Mouse (Mus musculus): ENCODE measurements around the gene Tmem214.

Tmem214 gene

GRCm38 (mm10) chr5:30914101-30914635 lies 46.4 kb downstream of the Tmem214 start:
- no peak for DNase-seq (ENCODE audit: low read depth in 2 of 2, low spot score in 2 of 2)

DNA sequence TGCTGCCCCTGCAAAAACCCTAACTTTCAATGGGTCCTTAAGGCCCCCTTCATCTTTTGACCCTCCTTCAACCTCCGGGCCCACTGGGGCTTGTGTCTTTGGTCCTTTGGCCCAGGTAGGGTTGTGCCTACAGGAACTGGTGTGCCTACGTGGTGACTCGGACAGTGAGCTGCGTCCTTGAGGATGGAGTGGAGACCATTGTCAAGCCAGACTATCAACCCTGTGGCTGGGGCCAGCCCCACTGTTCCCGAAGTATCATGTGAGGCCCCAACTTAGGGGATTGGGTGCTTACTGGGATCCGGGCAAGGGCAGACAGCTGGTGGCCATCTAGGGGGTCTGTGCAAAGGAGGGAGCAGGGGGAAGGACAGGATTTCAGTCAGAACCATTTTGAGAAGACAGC lies 47.0 kb downstream of the Tmem214 start:
- DNase-seq (ENCODE audit: low read depth in 2 of 2, low spot score in 2 of 2) = no peak

GRCm38 (mm10) chr5:30915456-30915855 lies 47.6 kb downstream of the Tmem214 start:
- DNase-seq (ENCODE audit: low read depth in 2 of 2, low spot score in 2 of 2) = peak in 1 of 2 experiments; percentile 17

DNA sequence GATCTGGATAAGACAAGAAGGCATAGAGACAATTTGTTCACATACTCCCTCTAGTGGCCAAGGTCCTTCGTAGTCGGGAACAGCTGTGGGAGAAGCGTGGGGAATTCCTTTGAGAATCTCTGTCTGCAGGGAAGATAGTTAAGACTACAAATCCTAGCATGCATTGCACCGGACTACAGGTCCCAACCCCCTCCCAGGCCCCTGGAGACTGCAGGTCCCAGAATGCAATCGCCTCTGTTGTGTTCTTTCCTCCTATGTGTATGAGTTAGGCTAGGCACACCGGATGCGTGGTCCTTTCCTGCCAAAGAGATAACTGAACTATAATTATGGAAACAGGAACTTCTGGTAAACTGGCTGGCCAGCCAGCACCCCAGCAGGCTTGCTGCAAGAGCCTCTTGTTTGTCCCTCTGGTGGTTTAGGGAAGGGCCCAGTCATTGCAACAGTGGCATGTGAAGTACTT lies 48.2 kb downstream of the Tmem214 start:
- peak; percentile 32 to 52 for DNase-seq (ENCODE audit: low read depth in 2 of 2, low spot score in 2 of 2)

DNA sequence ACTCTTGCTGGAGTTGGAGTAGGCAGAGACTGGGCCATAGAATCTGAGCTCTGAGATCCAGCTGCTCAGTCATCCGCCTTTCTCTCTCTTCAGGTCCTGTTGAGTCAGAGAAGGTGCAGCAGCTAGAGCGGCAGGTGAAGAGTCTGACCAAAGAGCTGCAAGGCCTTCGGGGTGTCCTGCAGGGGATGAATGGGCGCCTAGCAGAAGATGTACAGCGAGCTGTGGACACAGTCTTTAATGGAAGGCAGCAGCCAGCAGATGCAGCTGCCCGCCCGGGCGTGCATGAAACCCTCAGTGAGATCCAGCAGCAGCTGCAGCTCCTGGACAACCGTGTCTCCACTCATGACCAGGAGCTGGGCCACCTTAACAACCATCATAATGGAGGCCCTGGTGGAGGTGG lies 49.0 kb downstream of the Tmem214 start:
- no peak for DNase-seq (ENCODE audit: low read depth in 2 of 2, low spot score in 2 of 2)

DNA sequence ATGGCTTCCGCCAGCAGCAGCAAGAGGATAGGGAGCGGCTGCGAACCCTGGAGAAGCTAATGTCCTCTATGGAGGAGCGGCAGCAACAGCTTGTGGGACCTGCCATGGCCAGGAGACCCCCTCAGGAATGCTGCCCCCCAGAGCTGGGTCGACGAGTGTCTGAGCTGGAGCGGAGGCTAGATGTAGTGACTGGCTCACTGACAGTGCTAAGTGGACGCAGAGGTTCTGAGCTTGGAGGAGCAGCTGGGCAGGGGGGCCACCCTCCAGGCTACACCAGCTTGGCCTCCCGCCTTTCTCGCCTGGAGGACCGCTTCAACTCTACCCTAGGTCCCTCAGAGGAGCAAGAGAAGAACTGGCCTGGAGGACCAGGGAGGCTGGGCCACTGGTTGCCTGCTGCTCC lies 49.5 kb downstream of the Tmem214 start:
- no peak for DNase-seq (ENCODE audit: low read depth in 2 of 2, low spot score in 2 of 2)

DNA sequence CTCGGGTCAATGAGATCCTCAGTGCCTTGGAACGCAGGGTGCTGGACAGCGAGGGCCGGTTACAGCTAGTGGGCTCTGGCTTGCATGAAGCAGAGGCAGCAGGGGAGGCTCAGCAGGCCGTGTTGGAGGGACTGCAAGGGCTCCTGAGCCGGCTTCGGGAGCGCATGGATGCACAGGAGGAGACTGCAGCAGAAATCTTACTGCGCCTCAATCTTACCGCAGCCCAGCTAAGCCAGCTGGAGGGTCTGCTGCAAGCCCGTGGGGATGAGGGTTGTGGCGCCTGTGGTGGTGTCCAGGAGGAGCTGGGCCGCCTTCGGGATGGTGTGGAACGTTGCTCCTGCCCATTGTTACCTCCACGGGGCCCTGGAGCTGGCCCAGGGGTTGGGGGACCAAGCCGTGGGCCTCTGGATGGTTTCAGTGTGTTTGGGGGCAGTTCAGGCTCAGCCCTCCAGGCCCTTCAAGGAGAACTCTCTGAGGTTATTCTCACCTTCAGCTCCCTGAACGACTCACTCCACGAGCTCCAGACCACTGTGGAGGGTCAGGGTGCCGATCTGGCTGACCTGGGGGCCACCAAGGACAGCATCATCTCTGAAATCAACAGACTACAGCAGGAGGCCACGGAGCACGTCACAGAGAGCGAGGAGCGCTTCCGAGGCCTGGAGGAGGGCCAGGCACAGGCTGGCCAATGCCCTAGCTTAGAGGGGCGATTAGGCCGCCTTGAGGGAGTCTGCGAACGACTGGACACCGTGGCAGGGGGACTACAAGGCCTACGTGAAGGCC lies 50.3 kb downstream of the Tmem214 start:
- DNase-seq (ENCODE audit: low read depth in 2 of 2, low spot score in 2 of 2) = no peak

GRCm38 (mm10) chr5:30918691-30919090 lies 50.9 kb downstream of the Tmem214 start:
- DNase-seq (ENCODE audit: low read depth in 2 of 2, low spot score in 2 of 2) = no peak

GRCm38 (mm10) chr5:30919831-30920614 lies 52.2 kb downstream of the Tmem214 start:
- DNase-seq (ENCODE audit: low read depth in 2 of 2, low spot score in 2 of 2) = no peak

DNA sequence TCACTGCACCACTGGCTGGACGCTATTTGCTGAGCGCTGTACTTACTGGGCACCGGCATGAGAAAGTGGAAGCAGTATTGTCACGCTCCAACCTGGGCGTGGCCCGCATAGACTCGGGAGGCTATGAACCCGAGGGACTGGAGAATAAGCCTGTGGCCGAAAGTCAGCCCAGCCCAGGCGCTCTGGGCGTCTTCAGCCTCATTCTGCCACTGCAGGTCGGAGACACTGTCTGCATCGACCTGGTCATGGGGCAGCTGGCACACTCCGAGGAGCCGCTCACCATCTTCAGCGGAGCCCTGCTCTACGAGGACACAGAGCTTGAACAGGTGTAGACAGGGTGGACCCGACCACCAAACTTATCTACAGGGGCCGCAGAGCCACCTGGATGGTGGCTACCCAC lies 52.8 kb downstream of the Tmem214 start:
- no peak for DNase-seq (ENCODE audit: low read depth in 2 of 2, low spot score in 2 of 2)

DNA sequence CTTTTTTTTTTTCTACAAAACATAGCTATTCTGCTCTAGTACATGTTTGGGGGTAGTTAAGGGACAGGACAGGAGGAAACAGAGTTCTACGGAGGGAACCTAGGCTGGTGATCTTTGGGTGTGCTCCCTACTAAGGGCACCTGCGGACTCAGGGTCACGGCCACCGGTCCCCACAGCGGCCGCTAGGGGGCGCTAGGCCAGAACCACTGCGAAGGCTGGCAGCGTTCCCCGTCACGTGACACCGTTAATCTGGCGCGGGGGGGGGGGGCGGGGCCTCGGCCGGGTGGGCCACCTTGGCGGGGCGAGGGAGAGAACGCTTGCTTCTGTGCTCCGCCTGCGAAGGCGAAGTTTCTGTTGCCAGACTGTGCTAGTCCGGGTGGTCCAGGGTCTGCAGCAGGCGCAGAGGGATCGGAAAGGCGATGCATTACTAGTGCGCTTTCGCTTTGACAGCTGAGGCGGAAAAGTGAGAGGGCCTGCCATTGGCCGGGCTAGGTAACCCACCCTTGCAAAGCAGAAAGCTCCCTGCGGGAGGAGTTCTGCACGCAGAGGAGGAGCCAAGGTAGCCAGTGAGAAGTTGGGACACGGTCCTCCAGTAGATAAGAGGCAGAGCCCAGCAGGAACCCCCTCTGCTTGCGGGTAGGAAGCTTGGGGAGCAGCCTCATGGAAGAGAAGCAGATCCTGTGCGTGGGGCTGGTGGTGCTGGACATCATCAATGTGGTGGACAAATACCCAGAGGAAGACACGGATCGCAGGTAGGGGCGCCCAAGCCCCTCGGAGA lies 53.6 kb downstream of the Tmem214 start, which contains the start of gene Khk:
Gene Khk, plus strand, starts transcription at position 176 of the 778 bp plus-strand sequence.
- peak; percentile 91 to 93 for DNase-seq (ENCODE audit: low read depth in 2 of 2, low spot score in 2 of 2)

- no peak for DNase-seq (ENCODE audit: low read depth in 2 of 2, low spot score in 2 of 2)
These were observed 54.8 kb downstream of the Tmem214 start for GRCm38 (mm10) chr5:30922581-30923041.

DNA sequence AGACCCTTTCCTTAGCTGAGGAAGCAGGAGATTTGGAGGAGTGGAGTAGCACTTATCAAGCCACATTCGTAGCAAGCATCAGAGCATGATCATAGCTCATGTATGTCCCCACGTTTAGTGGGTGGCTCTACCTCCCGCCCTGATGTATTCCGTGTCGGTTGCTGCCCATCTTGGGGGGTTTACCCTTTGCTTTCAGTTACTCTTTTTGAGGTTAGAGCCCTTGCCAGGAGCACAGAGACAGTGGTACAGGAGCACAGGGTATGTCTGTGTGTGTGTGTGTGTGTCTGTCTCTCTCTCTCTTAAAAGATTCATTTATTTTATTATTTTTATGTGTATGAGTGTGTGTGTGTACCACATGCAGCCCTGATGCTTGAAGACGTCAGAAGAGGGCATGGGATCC lies 55.3 kb downstream of the Tmem214 start:
- no peak for DNase-seq (ENCODE audit: low read depth in 2 of 2, low spot score in 2 of 2)

DNA sequence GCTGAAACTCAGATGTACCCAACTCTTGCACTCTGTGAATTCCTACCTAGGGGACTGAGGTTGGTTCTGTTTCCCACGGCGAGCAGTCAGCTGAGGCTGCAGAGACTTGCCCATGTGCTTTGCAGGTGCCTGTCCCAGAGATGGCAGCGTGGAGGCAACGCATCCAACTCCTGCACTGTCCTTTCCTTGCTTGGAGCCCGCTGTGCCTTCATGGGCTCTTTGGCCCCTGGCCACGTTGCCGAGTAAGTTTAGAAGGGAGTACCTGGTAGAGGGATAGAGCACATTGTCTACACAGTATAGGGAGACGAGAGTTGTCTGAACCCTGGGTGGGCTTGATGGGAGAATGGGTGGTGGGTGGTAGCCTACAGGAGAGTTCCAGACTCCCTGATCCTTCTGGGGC lies 56.8 kb downstream of the Tmem214 start:
- DNase-seq (ENCODE audit: low read depth in 2 of 2, low spot score in 2 of 2) = no peak

DNA sequence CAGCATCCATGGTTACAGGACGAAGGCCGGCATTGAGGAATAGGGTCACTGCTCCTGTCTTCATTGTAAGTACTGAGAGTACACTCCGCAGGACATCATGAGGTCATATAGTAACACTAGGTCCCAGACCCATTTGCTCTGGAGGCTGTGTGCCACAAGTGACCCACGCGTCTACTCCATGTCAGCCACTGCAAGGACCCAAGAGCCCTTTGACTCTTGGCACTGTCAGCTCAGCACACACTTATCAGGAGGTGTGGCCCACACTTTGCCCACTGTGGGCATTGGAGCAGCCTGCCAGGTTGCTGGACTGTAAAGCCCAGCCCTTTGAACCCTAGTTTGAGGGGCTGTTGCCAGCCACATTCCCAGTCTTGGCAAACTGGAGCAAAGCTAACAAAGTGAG lies 57.4 kb downstream of the Tmem214 start:
- DNase-seq (ENCODE audit: low read depth in 2 of 2, low spot score in 2 of 2) = no peak

- DNase-seq (ENCODE audit: low read depth in 2 of 2, low spot score in 2 of 2) = no peak
These were observed 58.3 kb downstream of the Tmem214 start for GRCm38 (mm10) chr5:30926073-30926472.

DNA sequence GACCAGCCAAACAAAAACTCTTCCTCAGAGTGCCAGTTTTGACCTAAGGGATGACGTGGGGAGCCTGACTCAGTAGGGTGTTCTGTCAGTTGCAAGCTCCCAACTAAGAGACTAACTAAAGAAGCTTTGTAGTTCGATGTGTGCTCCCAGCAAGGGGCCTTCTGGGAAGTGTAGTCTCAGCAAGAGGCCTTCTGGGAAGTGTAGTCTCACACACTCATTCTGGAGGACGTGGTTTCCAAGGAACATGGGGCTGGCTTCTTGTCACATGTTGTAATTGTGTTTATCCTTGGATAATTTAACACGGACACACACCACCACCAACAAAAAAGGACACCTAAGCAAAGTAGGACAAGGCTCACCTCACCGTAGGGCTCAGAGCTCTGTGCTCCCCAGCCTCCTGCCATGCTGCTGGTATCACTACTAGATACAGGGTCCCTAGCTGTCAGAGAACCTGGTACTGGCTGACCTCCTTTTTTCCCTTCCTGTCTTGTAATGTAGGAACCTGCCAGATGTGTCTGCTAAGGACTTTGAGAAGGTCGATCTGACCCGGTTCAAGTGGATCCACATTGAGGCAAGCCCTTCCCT lies 60.2 kb downstream of the Tmem214 start:
- DNase-seq (ENCODE audit: low read depth in 2 of 2, low spot score in 2 of 2) = no peak

All from CD8-positive naive resting alpha-beta T cell, adult 2 months (primary cell).